Comparison of ENCODE assay signal across 8 mouse cellular contexts in the genomic region with DNA sequence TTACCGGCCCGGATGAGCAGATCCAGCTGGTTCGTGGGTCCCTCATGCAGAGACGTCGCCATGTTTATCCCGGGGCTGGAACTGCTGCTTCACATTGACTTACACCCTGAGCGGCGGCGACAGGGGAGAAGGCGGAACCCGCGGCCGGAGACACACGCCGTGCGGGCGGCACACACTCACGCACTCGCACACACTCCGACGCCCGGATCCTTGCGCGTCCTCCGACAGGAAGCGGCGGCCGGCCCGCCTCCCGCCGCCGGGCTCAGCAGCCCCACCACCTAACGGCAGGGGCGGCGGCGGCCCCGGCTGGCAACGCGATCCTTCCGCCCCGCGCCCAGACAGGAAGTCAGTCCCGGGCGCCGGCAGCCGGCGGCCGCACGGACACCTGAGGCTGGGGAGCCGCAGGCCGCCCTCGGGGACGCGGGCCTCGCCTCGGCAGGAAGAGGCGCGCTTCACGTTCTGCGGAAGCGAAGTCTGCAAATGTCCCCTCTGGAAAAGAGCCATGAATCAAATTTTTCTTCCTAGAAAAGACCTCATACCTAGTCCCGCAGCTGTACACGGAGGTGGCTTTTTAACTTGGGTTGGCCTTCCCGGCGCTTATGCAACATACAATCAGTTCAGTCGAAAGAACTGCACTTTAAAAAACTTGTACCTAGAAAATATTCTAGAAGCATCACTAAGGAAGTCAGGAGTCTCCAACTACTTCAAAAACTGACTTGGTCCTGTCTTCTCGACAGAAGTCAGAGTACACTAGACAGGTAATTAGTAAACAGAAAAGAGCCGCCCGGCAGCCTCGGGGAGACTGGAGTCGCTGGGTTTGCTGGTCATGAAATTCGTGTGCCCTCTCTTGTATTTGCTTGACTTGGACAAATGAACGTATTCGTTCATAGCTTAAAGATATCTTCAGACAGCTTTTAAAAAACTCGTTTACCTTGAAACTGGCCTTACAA. TPM values are rescaled to one million over a fixed set of nuclear protein-coding genes. Genes with fewer than 3 reads are reported as not detected.
DNase-seq lines count a peak whose midpoint lies in the region; ATAC-seq lines count a peak whose summit lies in the region.

No protein-coding gene starts in this region.

- H3K27ac ChIP-seq in hindbrain, embryonic 16.5 days (ENCODE audit: low read depth, low read length): peak overlapping the region; percentile 85

- no peaks in the 10 kb centered on the region for H3K27me3 ChIP-seq in hindbrain, embryonic 16.5 days (replicated peaks; ENCODE audit: control insufficient read depth, insufficient read depth, low read length)

- peak; percentile 60 for DNase-seq in WW6 (ENCODE audit: low read depth, low spot score)
- DNase-seq in cerebellum, postnatal 4 days (ENCODE audit: low spot score in 2 of 2): peak; percentile 56 to 78
- DNase-seq in gastrocnemius, adult 18-20 months (ENCODE audit: low spot score): peak; percentile 81
- DNase-seq in left cerebral cortex, adult 18-20 months (ENCODE audit: low spot score in 2 of 2): peak; percentile 73 to 89
- DNase-seq in lung, postnatal 4 days: peak; percentile 90 to 95
- peak; percentile 93 for DNase-seq in retina, postnatal 1 day
- peak; percentile 91 for DNase-seq in thymus, postnatal 4 days

- under 1% methylated on average over 74 of the region's 75 CpGs for WGBS in hindbrain, embryonic 16.5 days

- H3K4me3 ChIP-seq in hindbrain, embryonic 16.5 days (ENCODE audit: low read length): peak overlapping the region; percentile 88

- peak; percentile 61 for ATAC-seq in hindbrain, embryonic 16.5 days

- H3K4me2 ChIP-seq in hindbrain, embryonic 16.5 days (ENCODE audit: low read length): peak overlapping the region; percentile 60

- no peaks in the 10 kb centered on the region for H3K36me3 ChIP-seq in hindbrain, embryonic 16.5 days (ENCODE audit: control insufficient read depth, insufficient read depth, low read length)

- peak overlapping the region; percentile 82 for H3K9ac ChIP-seq in hindbrain, embryonic 16.5 days (ENCODE audit: low read depth, low read length)

- H3K4me1 ChIP-seq in hindbrain, embryonic 16.5 days (ENCODE audit: control insufficient read depth, insufficient read depth, low read depth, low read length): peaks cover 9% of the 10 kb centered on the region

- H3K9me3 ChIP-seq in hindbrain, embryonic 16.5 days (ENCODE audit: control insufficient read depth, low read length): no peaks in the 10 kb centered on the region

RNA-seq across cellular contexts. Expression of a gene that starts 53.2 kb away (rescaled TPM):
- total RNA-seq in gastrocnemius, adult 18-20 months (2021): 10 to 100 TPM; 22.5 to 28.0 TPM
- 28.8 and 29.3 TPM in 2 replicates for polyA plus RNA-seq in hindbrain, embryonic 16.5 days (2015; fragmentation: Nextera tagmentation; extraction: Ambion mirVana)
- total RNA-seq in left cerebral cortex, adult 18-20 months (2021): 10 to 100 TPM; 51.0 to 56.1 TPM

Comparison
In these comparisons a context has a peak if more than half of its experiments do, and no peak if none do; other contexts are left out.
1. Peak in every context shown above with its lines: DNase-seq, ATAC-seq, H3K4me3 ChIP-seq and H3K27ac ChIP-seq.